Mouse (Mus musculus) adrenal gland, postnatal 0 days (tissue): ENCODE data around the gene 6820408C15Rik. TPM values are rescaled to one million over a fixed set of nuclear protein-coding genes. Genes with fewer than 3 reads are reported as not detected.

Experiments
- polyA plus RNA-seq: library from polyadenylated mRNA; unstranded; fragments of >200 nt; fragmentation: Nextera tagmentation; extraction: Ambion mirVana; gene quantifications from 2 replicates; pipeline ENCODE4 v1.2.1, GENCODE M21; 2015

Gene 6820408C15Rik
- polyA plus RNA-seq: 0.54 and 0.61 TPM in 2 replicates

GRCm38 (mm10) chr2:152415287-152415686, at the start of gene 6820408C15Rik:
Gene 6820408C15Rik, plus strand, starts transcription at chr2:152415587.

GRCm38 (mm10) chr2:152376345-152376741, 39.0 kb upstream of the 6820408C15Rik start, which contains the start of gene Nrsn2:
Gene Nrsn2, minus strand, starts transcription at chr2:152376638.

GRCm38 (mm10) chr2:152397680-152398435, 17.5 kb upstream of the 6820408C15Rik start, which contains the start of gene Sox12:
Gene Sox12, minus strand, starts transcription at chr2:152398063.

GRCm38 (mm10) chr2:152414591-152415165, 709 bp upstream of the 6820408C15Rik start, which contains the start of gene Zcchc3:
Gene Zcchc3, minus strand, starts transcription at chr2:152415027.

GRCm38 (mm10) chr2:152464570-152465150, 49.3 kb downstream of the 6820408C15Rik start, which contains the start of gene Defb23:
Gene Defb23, minus strand, starts transcription at chr2:152464620.

GRCm38 (mm10) chr2:152476763-152477162, 61.4 kb downstream of the 6820408C15Rik start, which contains the start of gene Defb20:
Gene Defb20, plus strand, starts transcription at chr2:152477063.

GRCm38 (mm10) chr2:152490038-152490437, 74.7 kb downstream of the 6820408C15Rik start, which contains the start of gene Defb22:
Gene Defb22, minus strand, starts transcription at chr2:152490138.

Other genes with a start within 250 kb of the 6820408C15Rik start
- gene Csnk2a1, start 188.7 kb upstream of the 6820408C15Rik start, polyA plus RNA-seq: 43.2 and 64.4 TPM in 2 replicates
- 26.9 and 42.2 TPM in 2 replicates for gene Tbc1d20, start 121.8 kb upstream of the 6820408C15Rik start, polyA plus RNA-seq
- gene Rbck1, start 82.9 kb upstream of the 6820408C15Rik start, polyA plus RNA-seq: 63.0 and 98.2 TPM in 2 replicates
- 3.7 and 7.3 TPM in 2 replicates for gene Trib3, start 71.6 kb upstream of the 6820408C15Rik start, polyA plus RNA-seq
- 7.9 and 13.9 TPM in 2 replicates for gene Nrsn2, start 38.9 kb upstream of the 6820408C15Rik start, polyA plus RNA-seq
- 6.8 and 6.9 TPM in 2 replicates for gene Sox12, start 17.5 kb upstream of the 6820408C15Rik start, polyA plus RNA-seq
- 16.3 and 19.2 TPM in 2 replicates for gene Zcchc3, start 560 bp upstream of the 6820408C15Rik start, polyA plus RNA-seq
- gene Defb23, start 49.0 kb downstream of the 6820408C15Rik start, polyA plus RNA-seq: not detected in 2 replicates
- gene Defb20, start 61.5 kb downstream of the 6820408C15Rik start, polyA plus RNA-seq: not detected in 2 replicates
- not detected in 2 replicates for gene Defb22, start 74.6 kb downstream of the 6820408C15Rik start, polyA plus RNA-seq
- gene Defb26, start 96.1 kb downstream of the 6820408C15Rik start, polyA plus RNA-seq: not detected in 2 replicates
- gene Defb28, start 102.7 kb downstream of the 6820408C15Rik start, polyA plus RNA-seq: not detected in 2 replicates
- gene Defb29, start 124.5 kb downstream of the 6820408C15Rik start, polyA plus RNA-seq: 0.41 TPM in 1 of 2 replicates, not detected in the other
- gene Gm17416, start 153.8 kb downstream of the 6820408C15Rik start, polyA plus RNA-seq: not detected in 2 replicates
- not detected in 2 replicates for gene Defb21, start 157.2 kb downstream of the 6820408C15Rik start, polyA plus RNA-seq
- gene Defb19, start 164.7 kb downstream of the 6820408C15Rik start, polyA plus RNA-seq: 10.1 and 18.3 TPM in 2 replicates
- gene Defb45, start 183.8 kb downstream of the 6820408C15Rik start, polyA plus RNA-seq: not detected in 2 replicates
- 9.0 and 10.7 TPM in 2 replicates for gene Defb36, start 188.7 kb downstream of the 6820408C15Rik start, polyA plus RNA-seq
- 4.1 and 5.2 TPM in 2 replicates for gene Defb25, start 207.5 kb downstream of the 6820408C15Rik start, polyA plus RNA-seq
- gene Rem1, start 211.4 kb downstream of the 6820408C15Rik start, polyA plus RNA-seq: 8.9 and 10.3 TPM in 2 replicates